Mouse (Mus musculus): Measurements from ENCODE around the gene Egfl6. TPM values are rescaled to one million over a fixed set of nuclear protein-coding genes. Genes with fewer than 3 reads are reported as not detected.
A peak's percentile ranks its signal among the peaks of the same experiment; 100 is the strongest.

Gene Egfl6
- total and polyA plus RNA-seq, 3 experiments: 0.18 to 0.32 (median 0.31) TPM

DNA sequence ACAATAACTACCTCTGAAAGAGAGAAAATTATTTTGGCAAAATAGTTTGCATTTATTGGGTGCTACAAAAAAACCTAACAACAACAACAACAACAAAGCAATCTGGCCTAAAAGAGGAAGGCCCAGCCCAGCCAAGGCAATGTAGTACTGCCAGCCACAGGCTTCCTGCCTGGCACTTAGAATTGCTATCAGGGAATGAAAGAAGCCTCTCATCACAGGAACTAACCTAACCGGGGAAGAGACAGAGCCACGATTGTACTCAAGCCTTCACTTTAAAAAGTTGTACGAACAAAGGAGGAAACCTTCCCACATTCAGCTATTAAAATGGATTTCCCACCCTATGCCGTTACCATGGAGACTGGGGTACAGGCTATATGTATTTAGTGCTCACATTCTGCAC, 87.7 kb downstream of the Egfl6 start:
- Histone ChIP-seq H3K4me1 (ENCODE audit: control insufficient read depth, insufficient read depth, low read length) (no peaks in the 10 kb centered on the region), H3K27ac (no peak overlapping the region), H3K27me3 (ENCODE audit: control insufficient read depth, insufficient read depth, low read length) (no peaks in the 10 kb centered on the region), H3K79me2 (replicated peaks; ENCODE audit: control insufficient read depth, insufficient read depth, low read length) (no peaks in the 10 kb centered on the region), H3K4me3 (no peak overlapping the region), H3K36me3 (ENCODE audit: control insufficient read depth, insufficient read depth, low read length) (no peaks in the 10 kb centered on the region), H3K9ac (ENCODE audit: low read depth, low read length) (no peak overlapping the region)
- no peak for TF ChIP-seq POLR2A (IDR thresholded peaks at IDR 0.05; ENCODE audit: insufficient read depth, low read depth, low read length)
- no peak for TF ChIP-seq CTCF (IDR thresholded peaks at IDR 0.05)
- no peak for TF ChIP-seq EP300 (IDR thresholded peaks at IDR 0.05; ENCODE audit: insufficient read depth, low read depth, low read length)
- intact Hi-C loops (cut with DNase I): no loop called here
- WGBS: 38% methylated on average over 4 of the region's 4 CpGs
- DNase-seq: no peak

DNA sequence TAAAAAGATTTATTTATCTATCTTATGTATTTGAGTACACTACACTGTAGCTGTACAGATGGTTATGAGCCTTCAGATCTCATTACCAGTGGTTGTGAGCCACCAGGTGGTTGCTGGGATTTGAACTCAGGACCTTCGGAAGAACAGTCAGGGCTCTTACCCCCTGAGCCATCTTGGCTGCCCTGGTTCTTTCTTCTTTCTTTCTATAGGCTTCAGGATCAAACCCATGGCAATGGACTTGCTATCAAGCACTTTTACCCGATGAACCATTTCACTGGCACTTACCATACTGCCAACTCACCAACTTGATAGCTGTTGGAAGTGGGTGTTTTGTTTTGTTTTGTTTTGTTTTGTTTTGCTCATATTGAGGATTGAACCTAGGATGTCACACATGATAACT, 90.5 kb downstream of the Egfl6 start:
- Histone ChIP-seq H3K79me2 (replicated peaks; ENCODE audit: control insufficient read depth, insufficient read depth, low read length) (no peaks in the 10 kb centered on the region), H3K4me1 (ENCODE audit: control insufficient read depth, insufficient read depth, low read length) (no peaks in the 10 kb centered on the region), H3K27me3 (ENCODE audit: control insufficient read depth, insufficient read depth, low read length) (no peaks in the 10 kb centered on the region), H3K27ac (no peak overlapping the region), H3K4me3 (no peak overlapping the region), H3K9ac (ENCODE audit: low read depth, low read length) (no peak overlapping the region), H3K36me3 (ENCODE audit: control insufficient read depth, insufficient read depth, low read length) (no peaks in the 10 kb centered on the region)
- WGBS: 87% methylated on average over 2 of the region's 2 CpGs
- no peak for DNase-seq
- intact Hi-C loops (cut with DNase I): no loop called here
- TF ChIP-seq EP300 (IDR thresholded peaks at IDR 0.05; ENCODE audit: insufficient read depth, low read depth, low read length) (no peak), CTCF (IDR thresholded peaks at IDR 0.05) (no peak), POLR2A (IDR thresholded peaks at IDR 0.05; ENCODE audit: insufficient read depth, low read depth, low read length) (no peak)

DNA sequence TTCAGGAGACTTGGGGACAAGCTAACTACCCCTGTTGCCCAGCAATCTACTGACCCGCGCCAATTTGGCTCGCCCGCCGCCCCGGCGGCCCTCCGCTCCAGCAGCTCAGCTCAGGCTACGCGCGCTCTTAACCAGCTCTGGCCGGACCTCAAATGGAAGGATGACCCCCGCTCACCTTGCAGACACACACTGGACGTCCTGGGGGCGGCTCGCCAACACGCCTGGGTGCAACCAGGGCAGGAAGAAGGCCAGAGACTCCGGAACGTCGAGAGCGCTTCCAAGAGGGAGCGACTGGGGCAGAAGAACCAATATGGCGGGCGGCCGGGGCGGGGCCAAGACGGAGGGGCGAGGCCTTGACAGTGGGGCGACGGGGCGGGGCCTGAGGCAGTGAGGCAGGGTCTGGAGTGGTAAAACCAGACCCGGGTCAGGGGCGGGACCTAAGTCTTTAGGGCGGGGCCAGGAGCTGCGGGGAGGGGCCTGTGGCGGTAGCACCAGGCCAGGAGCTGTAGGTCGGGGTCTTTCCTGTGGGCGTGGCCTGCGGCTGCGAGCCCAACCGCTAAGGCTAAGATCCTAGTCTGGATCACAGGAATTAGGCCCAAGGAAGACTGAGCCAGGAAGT, 106.0 kb downstream of the Egfl6 start, which contains the start of gene Rab9:
TSS of gene Rab9 (minus strand) at position 503 of the 619 bp plus-strand sequence.
- Histone ChIP-seq H3K27me3 (ENCODE audit: control insufficient read depth, insufficient read depth, low read length) (no peaks in the 10 kb centered on the region), H3K9ac (ENCODE audit: low read depth, low read length) (peak within 1 kb of the TSS; percentile 99), H3K36me3 (ENCODE audit: control insufficient read depth, insufficient read depth, low read length) (peaks cover 9% of the 10 kb centered on the region), H3K4me1 (ENCODE audit: control insufficient read depth, insufficient read depth, low read length) (no peaks in the 10 kb centered on the region), H3K4me3 (peak within 1 kb of the TSS; percentile 61), H3K27ac (peak within 1 kb of the TSS; percentile 75), H3K79me2 (replicated peaks; ENCODE audit: control insufficient read depth, insufficient read depth, low read length) (no peaks in the 10 kb centered on the region; the same call in 1 of the 2 replicates)
- TF ChIP-seq EP300 (IDR thresholded peaks at IDR 0.05; ENCODE audit: insufficient read depth, low read depth, low read length): no peak
- TF ChIP-seq CTCF (IDR thresholded peaks at IDR 0.05): no peak
- peak; percentile 68 for TF ChIP-seq POLR2A (IDR thresholded peaks at IDR 0.05; ENCODE audit: insufficient read depth, low read depth, low read length)
- WGBS: 10% methylated on average over 39 of the region's 41 CpGs
- intact Hi-C loops (cut with DNase I): loop anchor here (1.0 to 5.0 kb wide), 2 partner anchors 31 to 37 kb away; partner anchors contain the start of genes Ofd1 and Trappc2
- peak; percentile 92 to 93 for DNase-seq

DNA sequence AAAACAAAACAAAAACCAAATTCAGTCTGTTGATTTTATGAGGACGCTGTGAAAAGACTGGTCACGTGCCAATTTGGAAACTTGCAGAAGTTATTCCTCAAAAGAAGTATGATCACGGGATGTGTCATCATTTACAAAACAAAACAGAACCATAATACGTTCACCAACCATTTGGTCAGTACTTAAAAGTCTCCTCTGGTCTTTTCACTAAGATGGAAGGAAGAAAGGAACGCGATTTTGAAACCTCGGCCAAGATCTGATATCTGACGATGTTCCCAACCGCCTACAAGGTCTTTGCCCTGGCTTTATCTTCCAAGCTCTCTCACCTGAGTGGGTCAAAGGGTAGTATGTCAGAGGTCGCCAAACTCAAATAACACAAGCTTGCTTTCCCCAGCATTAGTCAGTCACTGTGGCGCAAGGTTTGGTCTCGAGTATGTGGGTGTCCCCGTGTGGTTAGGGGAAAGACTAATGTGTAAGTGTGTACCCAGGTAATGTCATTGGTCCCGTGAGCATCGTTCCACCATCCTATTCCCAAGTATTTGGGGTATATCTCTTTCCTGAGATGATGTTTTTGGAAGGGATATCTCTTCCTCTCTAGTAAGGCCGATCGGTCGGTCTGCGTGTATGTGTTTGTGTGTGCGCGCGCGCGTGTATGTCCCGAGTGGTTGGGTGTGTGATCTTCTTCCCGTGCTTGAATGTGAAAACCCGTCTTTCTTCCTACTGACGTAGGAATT, 106.7 kb downstream of the Egfl6 start:
- H3K4me3 ChIP-seq: peak overlapping the region; percentile 61
- TF ChIP-seq CTCF (IDR thresholded peaks at IDR 0.05) (no peak), EP300 (IDR thresholded peaks at IDR 0.05; ENCODE audit: insufficient read depth, low read depth, low read length) (no peak)
- H3K27ac ChIP-seq: peak overlapping the region; percentile 75
- 16% methylated on average over 28 of the region's 28 CpGs for WGBS
- no peaks in the 10 kb centered on the region; the same call in 1 of the 2 replicates for H3K79me2 ChIP-seq (replicated peaks; ENCODE audit: control insufficient read depth, insufficient read depth, low read length)
- peaks cover 9% of the 10 kb centered on the region for H3K36me3 ChIP-seq (ENCODE audit: control insufficient read depth, insufficient read depth, low read length)
- peak in 1 of 2 experiments; percentile 10 for DNase-seq
- no peaks in the 10 kb centered on the region for H3K4me1 ChIP-seq (ENCODE audit: control insufficient read depth, insufficient read depth, low read length)
- intact Hi-C loops (cut with DNase I): loop anchor here (1.0 to 5.0 kb wide), 2 partner anchors 32 to 36 kb away; partner anchors contain the start of genes Ofd1 and Trappc2
- H3K27me3 ChIP-seq (ENCODE audit: control insufficient read depth, insufficient read depth, low read length): no peaks in the 10 kb centered on the region
- peak overlapping the region; percentile 99 for H3K9ac ChIP-seq (ENCODE audit: low read depth, low read length)

DNA sequence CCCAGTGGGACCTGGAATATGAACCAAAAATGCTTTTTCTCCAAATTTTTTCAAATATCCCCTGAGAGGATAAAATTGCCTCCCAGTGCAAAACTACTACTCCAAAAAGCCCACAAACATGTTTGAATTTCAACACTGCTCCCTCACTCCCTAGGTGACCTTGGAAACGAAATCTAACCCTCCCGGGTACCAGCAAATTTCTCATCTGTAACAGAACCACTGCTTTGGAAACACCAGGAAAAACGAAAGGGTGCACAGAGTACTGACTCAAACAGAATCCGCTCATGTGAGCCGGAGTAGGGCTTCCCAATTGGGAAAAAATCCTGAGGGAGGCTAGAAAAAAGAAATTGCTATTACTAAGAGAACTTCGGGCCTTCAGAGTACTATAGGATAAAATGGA, 108.1 kb downstream of the Egfl6 start:
- Histone ChIP-seq H3K4me1 (ENCODE audit: control insufficient read depth, insufficient read depth, low read length) (no peaks in the 10 kb centered on the region), H3K27me3 (ENCODE audit: control insufficient read depth, insufficient read depth, low read length) (no peaks in the 10 kb centered on the region), H3K36me3 (ENCODE audit: control insufficient read depth, insufficient read depth, low read length) (peaks cover 9% of the 10 kb centered on the region), H3K79me2 (replicated peaks; ENCODE audit: control insufficient read depth, insufficient read depth, low read length) (no peaks in the 10 kb centered on the region; the same call in 1 of the 2 replicates), H3K4me3 (no peak overlapping the region), H3K27ac (no peak overlapping the region), H3K9ac (ENCODE audit: low read depth, low read length) (no peak overlapping the region)
- 52% methylated on average over 6 of the region's 6 CpGs for WGBS
- intact Hi-C loops (cut with DNase I): loop anchor here (5.0 kb wide), 1 partner anchor 35 kb away; the partner anchor contains the start of genes Ofd1 and Trappc2
- TF ChIP-seq POLR2A (IDR thresholded peaks at IDR 0.05; ENCODE audit: insufficient read depth, low read depth, low read length) (no peak), CTCF (IDR thresholded peaks at IDR 0.05) (no peak), EP300 (IDR thresholded peaks at IDR 0.05; ENCODE audit: insufficient read depth, low read depth, low read length) (no peak)
- no peak for DNase-seq

Other genes with a start within 250 kb of the Egfl6 start
- 10 to 100 TPM; 12.0 to 17.1 TPM for gene Trappc2, start 145.1 kb downstream of the Egfl6 start, total RNA-seq (2021)
- 6.5 and 12.4 TPM in 2 replicates for gene Trappc2, start 145.1 kb downstream of the Egfl6 start, polyA plus RNA-seq (2012; rRNA removed)
- 1 to 10 TPM; 3.9 to 4.3 TPM for gene Ofd1, start 145.0 kb downstream of the Egfl6 start, total RNA-seq (2021)
- gene Ofd1, start 145.0 kb downstream of the Egfl6 start, polyA plus RNA-seq (2012; rRNA removed): 0.94 and 1.6 TPM in 2 replicates
- gene Rab9, start 105.9 kb downstream of the Egfl6 start, total RNA-seq (2021): 10 to 100 TPM; 21.9 to 25.8 TPM
- 8.3 and 13.7 TPM in 2 replicates for gene Rab9, start 105.9 kb downstream of the Egfl6 start, polyA plus RNA-seq (2012; rRNA removed)
- 1 to 10 TPM; 1.8 to 2.2 TPM for gene Tceanc, start 67.2 kb downstream of the Egfl6 start, total RNA-seq (2021)
- 0.70 and 0.91 TPM in 2 replicates for gene Tceanc, start 67.2 kb downstream of the Egfl6 start, polyA plus RNA-seq (2012; rRNA removed)